Mouse (Mus musculus) C2C12 (cell line): Measurements from ENCODE around the gene Otoa. TPM values are rescaled to one million over a fixed set of nuclear protein-coding genes. Genes with fewer than 3 reads are reported as not detected.

Experiments used
- H3K27me3 ChIP-seq: one replicate; pipeline ENCODE4 v1.6.1; 2011; ENCODE audit not compliant: control insufficient read depth, insufficient read depth, insufficient read length
- H3K36me3 ChIP-seq: one replicate; pipeline ENCODE4 v1.6.1; 2011; ENCODE audit not compliant: control insufficient read depth, insufficient read depth
- H3K4me3 ChIP-seq: one replicate; pipeline ENCODE4 v1.5.1; 2011; ENCODE audit warnings: mild to moderate bottlenecking, control low read depth; ENCODE audit not compliant: poor library complexity, insufficient read depth, severe bottlenecking
- H3K79me2 ChIP-seq: one replicate; pipeline ENCODE4 v1.6.1; 2011; ENCODE audit not compliant: control insufficient read depth, insufficient read depth
- H3K79me3 ChIP-seq: one replicate; pipeline ENCODE4 v1.6.1; 2011; ENCODE audit warnings: low read depth, control low read depth
- H3ac ChIP-seq: one replicate; pipeline ENCODE3; 2011; ENCODE audit warnings: low read depth; ENCODE audit not compliant: control insufficient read depth, insufficient read length
- CEBPB ChIP-seq: IDR thresholded peaks from one replicate; pipeline ENCODE4 v1.6.1; 2011; ENCODE audit warnings: low read depth, mild to moderate bottlenecking, control low read depth, moderate library complexity
- CTCF ChIP-seq: IDR thresholded peaks from one replicate; pipeline ENCODE4 v1.5.1; 2011; ENCODE audit not compliant: control insufficient read depth, insufficient read depth, insufficient read length
- FOSL1 ChIP-seq: IDR thresholded peaks from one replicate; pipeline ENCODE4 v1.8.0; 2011; ENCODE audit warnings: mild to moderate bottlenecking, low read length; ENCODE audit not compliant: poor library complexity, insufficient read depth, severe bottlenecking
- MAX ChIP-seq: IDR thresholded peaks from one replicate; pipeline ENCODE4 v1.6.1; 2011; ENCODE audit warnings: mild to moderate bottlenecking, control low read depth
- MYOD1 ChIP-seq: IDR thresholded peaks from one replicate; pipeline ENCODE4 v1.6.1; 2011; ENCODE audit warnings: low read depth; ENCODE audit not compliant: control insufficient read depth, insufficient read length
- MYOG ChIP-seq: IDR thresholded peaks from one replicate; pipeline ENCODE4 v1.6.1; 2011; ENCODE audit not compliant: control insufficient read depth, insufficient read length; ENCODE audit errors: extremely low read depth
- USF1 ChIP-seq: IDR thresholded peaks from one replicate; pipeline ENCODE4 v1.6.1; 2011; ENCODE audit warnings: low read depth, mild to moderate bottlenecking, control low read depth, moderate library complexity
- polyA plus RNA-seq: library from polyadenylated mRNA; unstranded; fragments of >200 nt; fragmentation: generic; extraction: Trizol; gene quantifications from one replicate; pipeline ENCODE4 v1.2.1, GENCODE M21; 2012; ENCODE audit warnings: missing spikeins

Gene Otoa
- polyA plus RNA-seq, 1 experiment = 0.12 TPM

DNA sequence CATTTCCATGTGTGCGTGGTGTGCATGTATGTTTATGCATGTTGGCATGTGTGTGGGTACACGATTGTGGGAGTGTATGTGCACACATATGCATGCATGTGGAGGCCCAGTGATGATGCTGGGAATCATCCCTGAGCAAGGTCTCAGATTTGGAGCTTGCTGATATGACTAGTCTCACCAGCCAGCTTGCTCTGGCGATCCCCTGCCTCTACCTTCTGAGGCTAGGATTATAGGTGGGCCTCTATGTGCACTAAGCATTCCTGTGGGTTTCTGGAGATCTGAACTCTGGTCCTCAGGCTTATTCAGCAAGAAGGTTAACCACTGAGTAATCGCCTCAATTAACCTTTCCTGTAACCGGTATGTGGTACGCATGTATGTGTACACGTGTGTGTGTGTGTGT lies 107.5 kb downstream of the Otoa start:
- H3K36me3 ChIP-seq = no peaks in the 10 kb centered on the region
- no peaks in the 10 kb centered on the region for H3K79me2 ChIP-seq
- H3K79me3 ChIP-seq = no peaks in the 10 kb centered on the region
- H3K4me3 ChIP-seq = no peak overlapping the region
- no peaks in the 10 kb centered on the region for H3K27me3 ChIP-seq
- no peak overlapping the region for H3ac ChIP-seq
- TF ChIP-seq MAX = no peak
- no peak for TF ChIP-seq CEBPB
- TF ChIP-seq CTCF = no peak
- TF ChIP-seq MYOD1 = no peak
- no peak for TF ChIP-seq MYOG
- TF ChIP-seq USF1 = no peak
- TF ChIP-seq FOSL1 = no peak

DNA sequence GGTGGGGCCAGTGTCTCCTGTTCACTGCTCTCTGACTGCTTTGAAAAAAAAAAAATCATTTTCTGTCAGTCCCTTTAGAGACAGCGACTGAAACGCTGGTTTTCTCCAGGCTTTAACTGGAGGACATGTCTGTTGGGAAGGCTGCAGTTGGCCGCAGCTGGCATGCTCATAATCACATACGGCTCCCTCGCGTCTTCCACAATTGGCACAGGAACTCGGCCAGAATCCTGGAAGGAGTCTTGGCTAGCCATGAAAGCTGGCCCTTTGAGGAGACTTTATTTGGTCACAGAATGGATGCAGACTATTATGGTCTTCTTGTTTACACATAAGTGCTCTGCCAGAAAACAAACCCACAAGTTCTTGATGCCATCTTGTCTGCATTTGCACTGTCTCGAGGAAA lies 117.5 kb downstream of the Otoa start:
- Histone ChIP-seq H3K79me3 (no peaks in the 10 kb centered on the region), H3K36me3 (no peaks in the 10 kb centered on the region), H3ac (no peak overlapping the region), H3K27me3 (peaks cover 3% of the 10 kb centered on the region), H3K79me2 (no peaks in the 10 kb centered on the region), H3K4me3 (no peak overlapping the region)
- no peak for TF ChIP-seq CEBPB
- TF ChIP-seq FOSL1 = no peak
- no peak for TF ChIP-seq MYOG

DNA sequence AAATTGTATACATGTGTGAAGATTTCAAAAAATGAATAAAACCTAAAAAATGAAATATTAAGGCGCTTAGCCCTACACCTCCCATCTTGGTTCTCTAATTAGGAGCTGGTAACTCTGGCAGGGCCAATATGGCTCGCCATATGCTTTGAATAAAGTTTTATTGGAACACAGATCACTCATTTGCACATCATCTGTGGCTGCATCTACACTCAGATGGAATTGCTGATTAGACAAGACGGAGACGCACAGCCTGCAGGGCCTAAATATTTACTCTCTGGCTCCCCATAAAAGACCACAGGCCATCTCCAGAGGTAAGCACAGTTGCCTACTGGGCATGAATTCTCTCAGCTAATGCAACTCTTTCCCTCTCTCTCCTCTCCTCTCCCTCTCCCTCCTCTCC lies 130.4 kb downstream of the Otoa start:
- Histone ChIP-seq H3K79me2 (no peaks in the 10 kb centered on the region), H3ac (no peak overlapping the region), H3K79me3 (no peaks in the 10 kb centered on the region), H3K27me3 (peaks cover 7% of the 10 kb centered on the region), H3K36me3 (no peaks in the 10 kb centered on the region), H3K4me3 (no peak overlapping the region)
- TF ChIP-seq MAX = no peak
- no peak for TF ChIP-seq MYOD1
- no peak for TF ChIP-seq FOSL1
- no peak for TF ChIP-seq CEBPB
- TF ChIP-seq USF1 = no peak
- no peak for TF ChIP-seq CTCF
- TF ChIP-seq MYOG = no peak

Other genes starting within 250 kb of the Otoa start
- 21.9 TPM for gene Eef2k, start 238.8 kb upstream of the Otoa start, polyA plus RNA-seq
- 15.9 TPM for gene Polr3e, start 163.9 kb upstream of the Otoa start, polyA plus RNA-seq
- 19.3 TPM for gene Cdr2, start 99.3 kb upstream of the Otoa start, polyA plus RNA-seq
- not detected for gene Mfsd13b, start 99.1 kb upstream of the Otoa start, polyA plus RNA-seq
- 50.0 TPM for gene Mettl9, start 47.2 kb upstream of the Otoa start, polyA plus RNA-seq
- 0.04 TPM for gene Igsf6, start 7.1 kb upstream of the Otoa start, polyA plus RNA-seq